Mouse (Mus musculus) CH12.LX (cell line): ENCODE measurements at regions not wholly inside any gene's neighbourhood (a gene's known extent, or its start where the extent isn't known, plus 50 kb on each side); places are given as distances from the start of the nearest gene placed in this dataset.
"Not testable (repeated sequence)": the region's sequence is repeated elsewhere in the genome, so short reads cannot be mapped to it uniquely, and the experiment has no call there.

ENCODE experiments used
- DNase-seq: peaks from one replicate; pipeline ENCODE4 v3.0.0-alpha.2; 2013; ENCODE audit errors: extremely low read depth
- H3K27ac ChIP-seq: 2 replicates; pipeline ENCODE4 v1.5.1; 2012; ENCODE audit warnings: low read depth, mild to moderate bottlenecking, control low read depth, moderate library complexity; ENCODE audit not compliant: insufficient read depth
- H3K27me3 ChIP-seq: replicated peaks from 2 replicates; pipeline ENCODE3; 2012; ENCODE audit warnings: inconsistent platforms
- H3K36me3 ChIP-seq, 2 experiments: replicated peaks in 1 of 2; 2 replicates each; pipeline versions ENCODE3 to v1.6.1; 2012; ENCODE audit warnings: inconsistent platforms in 1 of 2, low read length in 1 of 2, mild to moderate bottlenecking in 1 of 2, mixed read lengths in 1 of 2, moderate library complexity in 1 of 2; ENCODE audit not compliant: control insufficient read depth in 1 of 2, insufficient read depth in 1 of 2
- H3K4me1 ChIP-seq, 2 experiments: 2 replicates each; pipeline ENCODE4 v1.6.1; 2012; ENCODE audit warnings: inconsistent platforms in 1 of 2, moderate library complexity in 1 of 2; ENCODE audit not compliant: insufficient read depth in 2 of 2, control insufficient read depth in 1 of 2
- H3K4me2 ChIP-seq: 2 replicates; pipeline ENCODE4 v1.6.1; 2012; ENCODE audit warnings: low read depth, mild to moderate bottlenecking, control low read depth; ENCODE audit not compliant: poor library complexity, insufficient read depth, severe bottlenecking
- H3K4me3 ChIP-seq, 3 experiments: fragments of 150-350 bp in 1 of 3; sonication (generic) in 1 of 3; replicated peaks in 1 of 3; 2 replicates each; pipeline versions ENCODE3 to v1.5.1; 2011 to 2012; ENCODE audit warnings: low read depth in 2 of 3, low read length in 2 of 3, mild to moderate bottlenecking in 2 of 3, moderate library complexity in 2 of 3, control low read depth in 1 of 3, improper control_type of control experiment in 1 of 3, inconsistent platforms in 1 of 3, mixed read lengths in 1 of 3; ENCODE audit not compliant: poor library complexity in 1 of 3
- H3K79me2 ChIP-seq: replicated peaks from 2 replicates; pipeline ENCODE4 v1.6.1; 2012; ENCODE audit warnings: mild to moderate bottlenecking, moderate library complexity; ENCODE audit not compliant: control insufficient read depth, poor library complexity, insufficient read depth, severe bottlenecking; ENCODE audit errors: extremely low read depth
- H3K9ac ChIP-seq: 2 replicates; pipeline ENCODE4 v1.6.1; 2012; ENCODE audit warnings: low read depth, mild to moderate bottlenecking, control low read depth, moderate library complexity; ENCODE audit not compliant: insufficient read depth
- H3K9me3 ChIP-seq: replicated peaks from 2 replicates; pipeline ENCODE3; 2012; ENCODE audit warnings: low read length, inconsistent platforms, mixed read lengths
- BHLHE40 ChIP-seq: IDR thresholded peaks from 2 replicates; pipeline ENCODE4 v1.6.1; 2011; ENCODE audit warnings: mild to moderate bottlenecking, low read depth, low read length, improper control_type of control experiment
- CHD1 ChIP-seq: IDR thresholded peaks from 2 replicates; pipeline ENCODE4 v1.6.1; 2012; ENCODE audit warnings: low read depth, low read length, improper control_type of control experiment, inconsistent platforms
- CHD2 ChIP-seq: IDR thresholded peaks from 2 replicates; pipeline ENCODE4 v1.6.1; 2011; ENCODE audit warnings: low read length, improper control_type of control experiment
- CTCF ChIP-seq, 2 experiments: IDR thresholded peaks in 1 of 2; conservative IDR thresholded peaks in 1 of 2; 2 replicates each; pipeline ENCODE4 v1.5.1; 2011 to 2012; ENCODE audit warnings: low read depth in 2 of 2, low read length in 2 of 2, improper control_type of control experiment in 1 of 2, inconsistent platforms in 1 of 2, mild to moderate bottlenecking in 1 of 2, moderate library complexity in 1 of 2
- E2F4 ChIP-seq: IDR thresholded peaks from 2 replicates; pipeline ENCODE4 v1.6.1; 2011; ENCODE audit warnings: low read depth, low read length, improper control_type of control experiment; ENCODE audit not compliant: insufficient replicate concordance
- ELF1 ChIP-seq: IDR thresholded peaks from 2 replicates; pipeline ENCODE4 v1.6.1; 2014; ENCODE audit warnings: low read depth, mild to moderate bottlenecking, inconsistent platforms, low read length, improper control_type of control experiment
- ETS1 ChIP-seq: conservative IDR thresholded peaks from 2 replicates; pipeline ENCODE4 v1.6.1; 2012; ENCODE audit warnings: low read depth, mild to moderate bottlenecking, inconsistent platforms, low read length, improper control_type of control experiment, moderate library complexity
- GABPA ChIP-seq: IDR thresholded peaks from 2 replicates; pipeline ENCODE4 v1.6.1; 2012; ENCODE audit warnings: low read depth, low read length, improper control_type of control experiment, inconsistent platforms; ENCODE audit not compliant: insufficient replicate concordance
- IRF4 ChIP-seq: IDR thresholded peaks from 2 replicates; pipeline ENCODE4 v1.6.1; 2014; ENCODE audit warnings: low read depth, mild to moderate bottlenecking, inconsistent platforms, low read length, improper control_type of control experiment
- JUN ChIP-seq: IDR thresholded peaks from 2 replicates; pipeline ENCODE4 v1.6.1; 2011; ENCODE audit warnings: low read depth, mild to moderate bottlenecking, low read length, improper control_type of control experiment, moderate library complexity; ENCODE audit not compliant: insufficient read depth
- JUND ChIP-seq: conservative IDR thresholded peaks from 2 replicates; pipeline ENCODE4 v1.6.1; 2011; ENCODE audit warnings: low read depth, low read length, improper control_type of control experiment
- MAFK ChIP-seq: IDR thresholded peaks from 2 replicates; pipeline ENCODE4 v1.6.1; 2011; ENCODE audit warnings: low read length, improper control_type of control experiment; ENCODE audit not compliant: insufficient replicate concordance
- MAZ ChIP-seq: IDR thresholded peaks from 2 replicates; pipeline ENCODE4 v1.6.1; 2012; ENCODE audit warnings: low read depth, mild to moderate bottlenecking, inconsistent platforms, low read length, improper control_type of control experiment, moderate library complexity
- MEF2A ChIP-seq: IDR thresholded peaks from 2 replicates; pipeline ENCODE4 v1.6.1; 2014; ENCODE audit warnings: low read depth, mild to moderate bottlenecking, inconsistent platforms, low read length, improper control_type of control experiment, borderline replicate concordance
- MXI1 ChIP-seq: IDR thresholded peaks from 2 replicates; pipeline ENCODE4 v1.6.1; 2011; ENCODE audit warnings: mild to moderate bottlenecking, low read depth, low read length, improper control_type of control experiment
- PAX5 ChIP-seq: IDR thresholded peaks from 2 replicates; pipeline ENCODE4 v1.6.1; 2012; ENCODE audit warnings: low read length, inconsistent platforms, mixed read lengths
- POLR2A ChIP-seq: IDR thresholded peaks from 2 replicates; pipeline ENCODE4 v1.6.1; 2011; ENCODE audit warnings: low read depth, mild to moderate bottlenecking, improper control_type of control experiment, low read length
- POLR2AphosphoS2 ChIP-seq: IDR thresholded peaks from 2 replicates; pipeline ENCODE4 v1.6.1; 2011; ENCODE audit warnings: low read depth, low read length, improper control_type of control experiment
- RCOR1 ChIP-seq: conservative IDR thresholded peaks from 2 replicates; pipeline ENCODE4 v1.6.1; 2012; ENCODE audit warnings: low read depth, mild to moderate bottlenecking, inconsistent platforms, low read length, improper control_type of control experiment
- SIN3A ChIP-seq: IDR thresholded peaks from 2 replicates; pipeline ENCODE4 v1.6.1; 2012; ENCODE audit warnings: low read length, improper control_type of control experiment, inconsistent platforms
- SMC3 ChIP-seq: IDR thresholded peaks from 2 replicates; pipeline ENCODE4 v1.6.1; 2011; ENCODE audit warnings: low read depth, low read length, improper control_type of control experiment
- TBP ChIP-seq: conservative IDR thresholded peaks from 2 replicates; pipeline ENCODE4 v1.6.1; 2011; ENCODE audit warnings: low read depth, low read length, improper control_type of control experiment
- TCF12 ChIP-seq: IDR thresholded peaks from 2 replicates; pipeline ENCODE4 v1.6.1; 2014; ENCODE audit warnings: low read depth, mild to moderate bottlenecking, inconsistent platforms, low read length, improper control_type of control experiment
- UBTF ChIP-seq: IDR thresholded peaks from 2 replicates; pipeline ENCODE4 v1.6.1; 2012; ENCODE audit warnings: low read depth, mild to moderate bottlenecking, inconsistent platforms, low read length, improper control_type of control experiment, moderate library complexity
- USF1 ChIP-seq: IDR thresholded peaks from 2 replicates; pipeline ENCODE4 v1.6.1; 2014; ENCODE audit warnings: low read depth, mild to moderate bottlenecking, inconsistent platforms, low read length, improper control_type of control experiment
- dilution Hi-C: fragments of 300-500 bp; cut with MboI; formaldehyde crosslinking; loops from 2 replicates; pipeline ENCODE4 v1.14.3; 2020; ENCODE audit warnings: low sequenced_read_pairs; ENCODE audit not compliant: extremely low pct_unique_long_range_greater_than_20kb, extremely low pct_ligation_motif_present
- in situ Hi-C: fragments of 300-500 bp; cut with MboI; formaldehyde crosslinking; loops from 3 replicates; pipeline ENCODE4 v1.14.3; 2019; ENCODE audit warnings: low sequenced_read_pairs, low pct_ligation_motif_present, low pct_unique_long_range_greater_than_20kb, mixed read lengths

DNA sequence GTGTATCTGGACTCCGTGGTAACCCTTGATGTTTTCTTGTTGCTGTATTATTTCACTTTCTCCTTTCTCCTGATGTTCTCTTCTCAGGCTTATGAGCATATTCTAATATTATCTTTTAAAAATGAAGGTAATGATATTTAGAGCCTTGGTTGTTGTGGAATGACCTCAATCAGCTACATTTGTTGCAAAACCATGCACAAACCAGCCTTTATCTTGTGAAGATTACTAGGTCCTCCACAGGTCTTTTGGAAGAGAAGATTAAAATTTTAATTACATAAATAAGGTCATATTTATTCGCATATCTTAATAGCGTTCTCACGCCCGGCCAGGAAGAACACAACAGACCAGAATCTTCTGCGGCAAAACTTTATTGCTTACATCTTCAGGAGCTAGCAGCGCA lies 335.5 kb upstream of the Sema6d start:
- no peak overlapping the region for H3K27ac ChIP-seq
- H3K9ac ChIP-seq: no peak overlapping the region
- H3K4me3 ChIP-seq: no peak overlapping the region
- no peaks in the 10 kb centered on the region for H3K36me3 ChIP-seq
- dilution Hi-C loops: no loop called here
- DNase-seq: no peak
- H3K4me1 ChIP-seq: no peaks in the 10 kb centered on the region
- peaks cover 11% of the 10 kb centered on the region for H3K9me3 ChIP-seq
- TF ChIP-seq MAFK: no peak
- no peak for TF ChIP-seq IRF4
- no peak for TF ChIP-seq CHD2
- TF ChIP-seq JUN: no peak
- no peak for TF ChIP-seq POLR2A
- TF ChIP-seq SMC3: no peak
- TF ChIP-seq E2F4: no peak
- TF ChIP-seq JUND: no peak
- TF ChIP-seq MXI1: no peak
- TF ChIP-seq SIN3A: no peak
- TF ChIP-seq MAZ: no peak
- TF ChIP-seq CTCF (conservative IDR thresholded peaks at IDR 0.05 in 1 of 2, IDR thresholded peaks at IDR 0.05 in 1 of 2; ENCODE audit: low read depth in 2 of 2, low read length in 2 of 2): no peak
- no peak for TF ChIP-seq PAX5
- TF ChIP-seq TBP: no peak
- no peaks in the 10 kb centered on the region for H3K27me3 ChIP-seq
- in situ Hi-C loops: no loop called here
- H3K79me2 ChIP-seq: no peaks in the 10 kb centered on the region
- H3K4me2 ChIP-seq: no peak overlapping the region

DNA sequence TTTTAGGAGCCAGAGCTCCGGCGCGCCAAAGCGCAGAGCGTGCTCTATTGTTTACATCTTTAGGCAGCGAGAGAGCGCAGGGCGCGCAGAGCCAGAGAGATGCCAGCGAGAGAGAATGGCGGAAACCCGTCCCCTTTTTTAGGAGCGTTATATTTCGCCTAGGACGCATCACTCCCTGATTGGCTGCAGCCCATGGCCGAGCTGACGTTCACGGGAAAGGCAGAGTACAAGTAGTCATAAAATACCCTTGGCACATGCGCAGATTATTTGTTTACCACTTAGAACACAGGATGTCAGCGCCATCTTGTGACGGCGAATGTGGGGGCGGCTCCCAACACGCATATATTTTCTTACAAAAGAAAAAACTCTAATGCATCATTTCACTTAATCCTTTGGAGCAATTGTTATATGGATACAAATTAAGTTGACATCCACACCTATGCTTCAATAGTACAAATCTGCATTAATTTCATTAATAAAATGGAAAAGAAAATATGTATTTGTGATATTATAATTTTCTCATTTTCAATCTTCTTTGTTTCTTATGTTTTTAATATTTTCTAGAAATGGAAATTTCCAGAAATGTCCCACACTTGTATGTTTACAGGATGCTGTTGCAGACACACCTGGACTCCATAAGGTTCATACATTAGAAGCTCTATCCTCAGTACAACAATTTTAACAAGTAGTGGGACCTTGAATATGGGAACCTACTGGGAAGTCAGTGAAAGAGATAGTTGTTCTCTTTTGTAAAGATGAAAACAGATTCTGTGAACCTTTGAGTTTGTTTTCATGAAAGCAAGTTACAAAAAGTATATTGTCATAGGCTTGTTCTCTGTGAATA lies 334.9 kb upstream of the Sema6d start:
- H3K27ac ChIP-seq, H3K36me3 ChIP-seq, H3K9ac ChIP-seq, H3K4me2 ChIP-seq, in situ Hi-C loops, DNase-seq, dilution Hi-C loops, H3K4me1 ChIP-seq, H3K27me3 ChIP-seq, H3K79me2 ChIP-seq, H3K9me3 ChIP-seq, H3K4me3 ChIP-seq: not testable (repeated sequence)

DNA sequence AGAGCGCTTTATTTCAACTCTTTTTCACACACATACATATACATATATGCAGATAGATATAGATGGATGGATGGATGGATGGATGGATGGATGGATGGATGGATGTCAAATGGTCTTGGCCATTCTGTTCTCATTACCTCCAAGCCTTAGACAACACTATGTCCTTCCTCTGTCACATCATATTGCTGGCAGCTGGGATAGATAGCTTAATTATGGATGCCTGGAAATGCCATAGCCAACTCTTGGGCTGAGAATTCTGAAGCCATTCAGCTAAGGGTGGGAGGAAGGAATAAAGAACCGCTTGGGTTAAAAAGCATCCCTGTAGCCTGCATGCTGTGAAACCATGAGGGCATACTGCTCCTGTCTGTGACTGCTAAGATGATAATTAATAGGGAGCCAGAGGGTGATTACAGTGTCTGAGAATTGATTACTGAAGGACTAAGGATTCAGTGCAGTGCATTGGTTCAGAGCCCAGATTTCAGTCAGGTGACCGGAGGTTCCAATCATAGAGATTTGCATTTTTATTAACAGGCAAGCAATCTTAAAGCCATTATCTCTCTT lies 290.5 kb upstream of the Sema6d start:
- no peak overlapping the region for H3K27ac ChIP-seq
- H3K9me3 ChIP-seq: peaks cover 48% of the 10 kb centered on the region
- H3K79me2 ChIP-seq: no peaks in the 10 kb centered on the region
- H3K27me3 ChIP-seq: no peaks in the 10 kb centered on the region
- no peak overlapping the region for H3K4me3 ChIP-seq
- H3K4me2 ChIP-seq: no peak overlapping the region
- H3K9ac ChIP-seq: no peak overlapping the region
- dilution Hi-C loops: no loop called here
- no peak for DNase-seq
- no peaks in the 10 kb centered on the region for H3K36me3 ChIP-seq
- in situ Hi-C loops: no loop called here
- H3K4me1 ChIP-seq: no peaks in the 10 kb centered on the region
- TF ChIP-seq POLR2AphosphoS2 (no peak), ELF1 (no peak), MEF2A (no peak), USF1 (no peak), CHD1 (no peak), BHLHE40 (no peak), IRF4 (no peak), TCF12 (no peak), GABPA (no peak), E2F4 (no peak), UBTF (no peak), CHD2 (no peak), RCOR1 (no peak), MXI1 (no peak), ETS1 (no peak), MAFK (no peak)
